Mouse (Mus musculus) megakaryocyte, embryonic 14.5 days (primary cell): Measurements from ENCODE around the gene Hist1h4n. TPM values are rescaled to one million over a fixed set of nuclear protein-coding genes. Genes with fewer than 3 reads are reported as not detected.
A peak's percentile ranks its signal among the peaks of the same experiment; 100 is the strongest.
"Not testable (repeated sequence)": the region's sequence is repeated elsewhere in the genome, so short reads cannot be mapped to it uniquely, and the experiment has no call there.

Source experiments
- H3K27me3 ChIP-seq: replicated peaks from 2 replicates; pipeline ENCODE3; 2012; ENCODE audit warnings: inconsistent platforms
- H3K36me3 ChIP-seq: replicated peaks from 2 replicates; pipeline ENCODE3; 2012; ENCODE audit warnings: low read length, inconsistent platforms, mixed read lengths
- H3K4me1 ChIP-seq: 2 replicates; pipeline ENCODE4 v1.6.1; 2012; ENCODE audit warnings: inconsistent platforms
- H3K4me3 ChIP-seq: replicated peaks from 2 replicates; pipeline ENCODE3; 2012; ENCODE audit warnings: moderate library complexity, mild to moderate bottlenecking, inconsistent platforms
- H3K9me3 ChIP-seq: 2 replicates; pipeline ENCODE4 v1.6.1; 2012; ENCODE audit warnings: inconsistent platforms
- FLI1 ChIP-seq: IDR thresholded peaks from 2 replicates; pipeline ENCODE4 v1.6.1; 2012; ENCODE audit warnings: low read length, inconsistent platforms, mixed read lengths
- GATA1 ChIP-seq: IDR thresholded peaks from 3 replicates; pipeline ENCODE4 v1.6.1; 2012; ENCODE audit warnings: mixed read lengths, low read length, inconsistent platforms, borderline replicate concordance
- polyA plus RNA-seq: library from polyadenylated mRNA; stranded (reverse); fragments of >175 nt; gene quantifications from 2 replicates; pipeline ENCODE4 v1.2.3, GENCODE M21; 2012; ENCODE audit warnings: low replicate concordance; ENCODE audit not compliant: insufficient read depth

Gene Hist1h4n
- polyA plus RNA-seq, 1 experiment, result 88.8 TPM

DNA sequence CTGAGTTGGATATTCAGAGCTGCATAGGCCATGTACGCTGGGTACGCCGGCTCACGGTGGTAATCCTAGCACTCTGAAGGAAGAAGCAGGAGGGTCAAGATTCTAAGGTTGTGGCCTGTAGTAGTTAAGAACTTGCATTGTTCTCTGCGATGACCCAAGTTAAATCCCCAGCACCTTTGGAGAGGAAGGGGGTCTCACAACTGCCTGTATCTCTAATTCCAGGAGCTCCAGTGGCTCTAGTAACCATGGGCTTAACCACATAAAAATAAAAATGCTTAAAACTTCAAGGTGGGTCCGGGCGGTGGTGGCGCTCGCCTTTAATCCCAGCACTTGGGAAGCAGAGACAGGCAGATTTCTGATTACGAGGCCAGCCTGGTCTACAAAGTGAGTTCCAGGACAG is 1.7 kb downstream of the Hist1h4n start:
- peaks cover 3% of the 10 kb centered on the region for H3K36me3 ChIP-seq
- H3K27me3 ChIP-seq, result no peaks in the 10 kb centered on the region
- no peaks in the 10 kb centered on the region for H3K9me3 ChIP-seq
- H3K4me3 ChIP-seq, result peak overlapping the region; percentile 85
- H3K4me1 ChIP-seq, result peaks cover 11% of the 10 kb centered on the region
- TF ChIP-seq GATA1, result no peak

DNA sequence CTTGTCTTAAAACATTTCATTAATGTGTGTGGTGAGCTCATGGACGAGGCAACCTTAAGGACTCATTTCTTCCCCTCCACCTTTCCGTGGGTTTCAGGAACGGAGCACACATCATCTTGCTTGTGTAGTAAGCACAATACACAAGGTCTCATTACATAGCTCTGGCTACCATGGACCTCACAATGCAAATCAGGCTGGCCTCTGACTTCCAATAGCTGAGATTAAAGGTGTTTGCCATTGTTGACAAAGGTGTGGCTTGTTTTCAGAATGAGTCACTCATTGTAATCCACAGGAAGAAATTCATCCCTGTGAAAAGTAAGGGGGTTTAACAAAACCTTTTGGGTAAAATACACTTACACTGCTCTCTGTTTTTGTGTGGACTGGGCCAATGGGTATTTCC is 3.5 kb downstream of the Hist1h4n start:
- TF ChIP-seq FLI1, result no peak
- no peak for TF ChIP-seq GATA1
- Histone ChIP-seq H3K4me1 (peaks cover 11% of the 10 kb centered on the region), H3K27me3 (no peaks in the 10 kb centered on the region), H3K36me3 (peaks cover 3% of the 10 kb centered on the region), H3K9me3 (no peaks in the 10 kb centered on the region), H3K4me3 (peak overlapping the region; percentile 8)

DNA sequence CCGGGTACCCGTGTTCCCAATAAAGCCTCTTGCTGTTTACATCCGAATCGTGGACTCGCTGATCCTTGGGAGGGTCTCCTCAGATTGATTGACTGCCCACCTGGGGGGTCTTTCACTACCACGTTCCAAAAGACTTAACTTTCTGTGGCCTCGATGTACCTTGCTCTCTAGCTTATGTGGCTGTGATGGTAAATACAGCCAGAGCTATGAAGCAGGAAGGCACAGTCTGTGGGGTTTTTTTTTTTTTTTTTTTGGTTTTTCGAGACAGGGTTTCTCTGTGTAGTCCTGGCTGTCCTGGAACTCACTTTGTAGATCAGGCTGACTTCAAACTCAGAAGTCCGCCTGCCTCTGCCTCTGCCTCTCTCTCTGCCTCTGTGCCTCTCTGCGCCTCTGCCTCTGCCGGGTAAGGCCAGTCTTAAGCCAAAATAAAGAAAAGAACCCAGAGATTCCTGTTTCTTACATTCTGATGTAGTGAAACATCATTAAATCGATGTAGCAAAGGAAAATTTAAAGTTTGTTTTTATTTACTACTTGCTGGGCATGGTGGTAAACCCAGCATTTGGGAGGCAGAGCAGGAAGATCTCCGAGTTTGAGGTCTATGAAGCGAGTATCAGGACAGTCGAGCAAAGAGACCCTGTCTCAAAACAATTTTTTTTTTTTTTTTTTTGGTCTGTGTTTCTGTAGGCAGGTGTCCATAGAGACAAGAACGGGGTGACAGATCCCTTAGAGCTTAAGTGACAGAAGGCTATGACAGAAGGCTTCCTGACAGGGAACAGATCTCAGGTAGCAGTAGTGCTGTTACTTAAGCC is 11.7 kb downstream of the Hist1h4n start:
- H3K4me1 ChIP-seq, result peaks cover 12% of the 10 kb centered on the region
- not testable (repeated sequence) for H3K9me3 ChIP-seq, H3K27me3 ChIP-seq, H3K36me3 ChIP-seq, H3K4me3 ChIP-seq

DNA sequence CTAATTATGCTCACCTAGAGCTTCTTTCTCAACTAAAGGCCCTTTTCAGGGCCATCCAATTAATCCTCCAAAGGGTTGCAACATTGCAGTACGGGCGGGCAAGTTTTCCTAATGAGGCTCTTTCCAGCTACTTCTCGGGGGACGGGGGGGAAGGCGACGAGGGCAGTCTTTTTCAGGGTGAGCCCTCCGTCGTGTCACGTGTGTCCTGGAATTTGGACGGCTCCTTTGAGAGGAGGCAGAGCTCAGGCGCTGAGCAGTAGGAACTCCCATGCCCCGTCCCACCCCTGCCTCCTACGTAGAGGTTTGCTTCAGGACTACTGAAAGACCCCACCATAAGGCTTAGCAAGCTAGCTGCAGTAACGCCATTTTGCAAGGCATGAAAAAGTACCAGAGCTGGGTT is 19.9 kb downstream of the Hist1h4n start:
- H3K4me1 ChIP-seq, H3K27me3 ChIP-seq, H3K36me3 ChIP-seq, H3K9me3 ChIP-seq: not testable (repeated sequence)
- H3K4me3 ChIP-seq, result peak overlapping the region; percentile 83

DNA sequence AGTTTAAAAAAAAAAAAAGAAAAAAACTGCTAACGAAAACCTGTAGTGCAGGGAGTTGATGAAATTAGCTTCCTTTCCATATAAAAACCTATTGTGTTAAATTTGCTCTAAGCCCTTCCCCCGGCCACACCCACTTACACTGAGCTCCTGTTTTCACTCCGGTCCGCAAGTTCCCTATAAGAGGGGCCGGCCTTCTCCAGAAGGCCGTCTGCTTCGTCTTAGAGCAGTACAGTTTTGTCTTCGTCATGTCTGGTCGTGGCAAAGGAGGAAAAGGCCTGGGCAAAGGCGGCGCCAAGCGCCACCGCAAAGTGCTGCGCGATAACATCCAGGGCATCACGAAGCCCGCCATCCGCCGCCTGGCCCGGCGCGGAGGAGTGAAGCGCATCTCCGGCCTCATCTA is 20.5 kb downstream of the Hist1h4n start, which contains the start of gene Hist1h4m:
Hist1h4m (plus strand) TSS at position 208 of the 400 bp plus-strand sequence.
- not testable (repeated sequence) for H3K9me3 ChIP-seq, H3K4me1 ChIP-seq, H3K36me3 ChIP-seq, H3K27me3 ChIP-seq
- H3K4me3 ChIP-seq, result peak within 1 kb of the TSS; percentile 83

DNA sequence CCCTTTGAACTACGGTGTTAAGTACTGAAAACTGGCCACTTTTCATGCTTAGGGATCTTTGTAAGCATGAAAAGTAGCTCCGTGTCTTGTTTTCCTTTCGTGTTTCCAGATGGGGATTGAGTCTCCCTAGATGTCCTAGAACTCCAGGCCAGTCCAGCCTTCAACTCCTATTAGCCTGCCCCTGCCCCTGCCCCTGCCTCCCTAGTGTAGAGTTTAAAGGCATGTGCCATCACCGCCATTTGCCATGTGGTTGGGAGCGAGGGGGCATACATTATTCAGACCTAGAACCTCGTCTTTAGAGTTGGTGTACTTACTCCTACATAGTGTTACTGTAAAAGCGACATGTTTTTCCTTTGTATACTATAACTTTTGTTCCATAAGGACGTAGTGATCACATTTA is 20.9 kb downstream of the Hist1h4n start:
- not testable (repeated sequence) for H3K36me3 ChIP-seq, H3K27me3 ChIP-seq, H3K9me3 ChIP-seq, H3K4me1 ChIP-seq, H3K4me3 ChIP-seq

DNA sequence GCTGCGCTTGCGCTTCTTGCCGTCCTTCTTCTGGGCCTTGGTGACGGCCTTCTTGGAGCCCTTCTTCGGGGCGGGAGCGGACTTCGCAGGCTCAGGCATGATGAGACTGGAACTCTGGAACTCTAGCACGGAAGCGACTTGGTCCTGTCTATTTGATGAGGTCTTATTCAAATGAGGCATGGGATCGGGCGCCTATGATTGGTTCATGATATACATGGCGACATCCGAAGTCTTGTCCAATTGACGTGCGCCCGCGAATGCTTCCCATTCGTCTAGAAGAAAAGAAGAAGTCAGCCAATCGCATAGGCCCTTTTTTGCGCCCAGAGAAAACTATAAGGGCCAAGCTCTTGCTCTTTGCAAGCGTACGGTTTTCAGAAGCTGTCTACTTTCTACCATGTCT is 21.9 kb downstream of the Hist1h4n start, which contains the start of the genes Hist1h2bq and Hist1h2ao:
Hist1h2bq (minus strand) TSS at position 125 of the 400 bp plus-strand sequence.
Hist1h2ao (plus strand) TSS at position 393 of the 400 bp plus-strand sequence.
- not testable (repeated sequence) for H3K9me3 ChIP-seq, H3K4me3 ChIP-seq, H3K4me1 ChIP-seq, H3K36me3 ChIP-seq, H3K27me3 ChIP-seq

DNA sequence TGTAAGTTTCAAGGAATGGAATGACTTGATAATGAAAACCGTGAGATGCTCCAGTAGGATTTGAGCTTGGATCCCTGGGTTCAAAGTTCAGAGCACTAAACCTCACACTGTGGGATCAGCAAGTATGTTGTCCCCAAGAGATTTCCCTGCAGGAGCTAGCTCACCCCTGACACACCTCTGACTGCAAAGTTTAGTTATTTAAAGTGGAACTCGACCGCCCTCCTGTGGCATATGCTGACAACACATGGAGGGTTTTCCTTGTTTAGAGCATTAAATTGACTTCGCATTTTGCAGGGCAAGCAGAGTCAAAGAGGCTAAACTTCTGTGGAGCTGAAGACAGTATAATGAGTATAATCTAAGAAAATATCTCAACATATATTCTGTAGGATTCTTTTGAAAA is 28.9 kb downstream of the Hist1h4n start:
- H3K9me3 ChIP-seq, result not testable (repeated sequence)

DNA sequence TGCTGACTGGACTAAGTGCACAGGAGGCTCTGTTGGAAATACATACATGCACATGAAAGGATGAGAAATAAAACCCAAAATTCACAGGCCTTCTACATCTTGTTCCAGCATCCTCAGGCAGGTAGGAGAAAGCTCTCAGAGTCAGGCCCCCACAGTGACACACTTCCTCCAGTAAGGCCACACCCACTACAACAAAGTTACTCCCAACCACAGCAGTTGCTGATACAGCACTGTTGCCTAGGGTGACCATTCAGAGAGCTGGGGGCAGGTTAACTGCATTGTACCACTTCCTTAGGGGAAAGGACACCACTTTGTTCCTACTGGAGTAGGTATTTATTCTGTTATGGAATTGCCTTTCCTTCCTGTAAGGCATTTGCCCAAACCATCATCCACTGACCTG is 34.8 kb downstream of the Hist1h4n start:
- not testable (repeated sequence) for H3K9me3 ChIP-seq, H3K4me3 ChIP-seq, H3K36me3 ChIP-seq, H3K4me1 ChIP-seq, H3K27me3 ChIP-seq

More for the DNA sequence above, 28.9 kb downstream of the Hist1h4n start:
- not testable (repeated sequence) for H3K27me3 ChIP-seq, H3K36me3 ChIP-seq, H3K4me1 ChIP-seq, H3K4me3 ChIP-seq

DNA sequence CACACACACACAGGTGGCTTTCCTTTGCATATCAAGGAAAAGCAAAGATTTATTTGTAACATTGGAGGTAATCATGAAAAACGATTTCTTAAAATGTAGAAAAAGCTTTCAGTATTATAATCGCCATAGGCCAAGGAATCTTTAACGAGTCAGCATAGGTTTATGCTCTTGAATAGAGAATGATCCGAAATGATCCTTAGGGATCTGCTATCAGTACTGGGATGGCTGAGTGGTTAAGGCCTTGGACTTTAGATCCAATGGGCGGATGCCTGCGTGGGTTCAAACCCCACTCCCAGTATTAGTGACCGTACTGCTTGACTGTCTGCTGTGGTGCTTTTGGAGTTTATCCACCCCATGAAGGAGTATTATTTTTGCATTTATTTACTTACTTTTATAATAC is 36.4 kb downstream of the Hist1h4n start:
- H3K36me3 ChIP-seq, result no peaks in the 10 kb centered on the region
- H3K27me3 ChIP-seq, result no peaks in the 10 kb centered on the region

DNA sequence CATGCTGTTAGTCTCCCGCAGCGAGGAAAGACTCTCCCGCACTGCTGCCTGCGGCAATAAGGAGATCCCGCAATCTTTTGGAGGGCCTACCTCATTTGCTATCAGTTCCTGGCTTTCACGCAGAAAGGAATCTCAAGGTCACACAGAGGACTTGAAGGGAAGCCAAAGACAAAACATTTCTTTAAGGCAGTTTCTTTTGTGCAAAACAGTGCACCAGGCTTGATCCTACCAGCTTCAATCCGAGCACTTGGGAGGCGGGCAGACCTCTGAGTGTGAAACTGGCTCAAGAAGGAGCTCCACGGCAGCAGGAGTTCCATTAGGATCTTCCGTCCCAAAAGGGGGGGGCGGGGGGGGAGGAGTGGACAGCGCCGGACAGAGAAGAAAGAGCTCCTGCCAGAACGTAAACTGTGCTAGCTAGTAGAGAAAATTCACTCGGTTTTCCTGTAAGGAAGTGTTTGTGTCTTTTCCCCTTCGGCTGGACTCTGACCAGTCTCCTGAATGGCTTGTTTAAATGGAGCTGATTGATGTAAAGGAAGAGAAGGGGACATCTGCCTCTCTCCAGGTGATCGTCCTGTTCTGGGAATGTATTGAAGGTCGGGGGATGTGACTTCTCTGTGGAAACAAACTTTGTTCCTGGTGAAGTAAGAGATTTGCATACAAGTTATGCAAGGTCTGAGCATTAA is 41.3 kb downstream of the Hist1h4n start:
- Histone ChIP-seq H3K9me3 (no peaks in the 10 kb centered on the region), H3K4me3 (peak overlapping the region; percentile 64), H3K4me1 (peaks cover 37% of the 10 kb centered on the region), H3K27me3 (no peaks in the 10 kb centered on the region), H3K36me3 (no peaks in the 10 kb centered on the region)
- no peak for TF ChIP-seq FLI1
- no peak for TF ChIP-seq GATA1

More for the DNA sequence above, 36.4 kb downstream of the Hist1h4n start:
- H3K9me3 ChIP-seq, result no peaks in the 10 kb centered on the region
- H3K4me1 ChIP-seq, result peaks cover 12% of the 10 kb centered on the region
- H3K4me3 ChIP-seq, result no peak overlapping the region
- no peak for TF ChIP-seq FLI1
- no peak for TF ChIP-seq GATA1
